Mouse (Mus musculus): ENCODE measurements around the gene Capn11. TPM values are rescaled to one million over a fixed set of nuclear protein-coding genes. Genes with fewer than 3 reads are reported as not detected.

Gene Capn11
- polyA plus RNA-seq, 1 experiment from 2014 or later: 0.26 TPM

- Histone ChIP-seq H3K4me3 (no peak overlapping the region), H3K9ac (no peak overlapping the region), H3K27me3 (no peaks in the 10 kb centered on the region), H3K27ac (no peak overlapping the region), H3K4me2 (no peak overlapping the region), H3K9me3 (replicated peaks) (no peaks in the 10 kb centered on the region), H3K4me1 (replicated peaks) (peaks cover 12% of the 10 kb centered on the region), H3K36me3 (no peaks in the 10 kb centered on the region)
- 79% methylated on average over 4 of the region's 4 CpGs for WGBS
- ATAC-seq (replicated peaks; ENCODE audit: insufficient number of reproducible peaks, insufficient read depth, low FRiP score, low read depth): no peak
These were observed 50.7 kb downstream of the Capn11 start for GRCm38 (mm10) chr17:45608396-45608795.

- Histone ChIP-seq H3K4me2 (no peak overlapping the region), H3K9ac (no peak overlapping the region), H3K27me3 (0 out of 2 replicates have a peak, but pooled peaks cover 1% of the 10 kb centered on the region), H3K4me1 (replicated peaks) (peaks cover 12% of the 10 kb centered on the region), H3K36me3 (no peaks in the 10 kb centered on the region), H3K27ac (no peak overlapping the region), H3K4me3 (no peak overlapping the region), H3K9me3 (replicated peaks) (no peaks in the 10 kb centered on the region)
- WGBS: 78% methylated on average over 15 of the region's 15 CpGs
- ATAC-seq (replicated peaks; ENCODE audit: insufficient number of reproducible peaks, insufficient read depth, low FRiP score, low read depth): no peak
These were observed 51.9 kb downstream of the Capn11 start for GRCm38 (mm10) chr17:45606992-45607879.

GRCm38 (mm10) chr17:45602984-45603383 is 56.1 kb downstream of the Capn11 start:
- H3K27me3 ChIP-seq: 0 out of 2 replicates have a peak, but pooled peaks cover 13% of the 10 kb centered on the region
- H3K27ac ChIP-seq: no peak overlapping the region
- WGBS: 82% methylated on average over 3 of the region's 3 CpGs
- no peaks in the 10 kb centered on the region for H3K9me3 ChIP-seq (replicated peaks)
- no peak for ATAC-seq (replicated peaks; ENCODE audit: insufficient number of reproducible peaks, insufficient read depth, low FRiP score, low read depth)
- no peak overlapping the region for H3K9ac ChIP-seq
- H3K4me3 ChIP-seq: no peak overlapping the region
- peaks cover 24% of the 10 kb centered on the region for H3K4me1 ChIP-seq (replicated peaks)
- H3K4me2 ChIP-seq: no peak overlapping the region
- H3K36me3 ChIP-seq: no peaks in the 10 kb centered on the region

GRCm38 (mm10) chr17:45601877-45602304 is 57.2 kb downstream of the Capn11 start, which contains the start of gene Mymx:
Gene Mymx (minus strand): TSS chr17:45602102.
- no peak for ATAC-seq (replicated peaks; ENCODE audit: insufficient number of reproducible peaks, insufficient read depth, low FRiP score, low read depth)
- peak within 1 kb of the TSS; percentile 40 for H3K4me2 ChIP-seq
- 50% methylated on average over 6 of the region's 6 CpGs for WGBS
- H3K36me3 ChIP-seq: no peaks in the 10 kb centered on the region
- no peaks in the 10 kb centered on the region for H3K9me3 ChIP-seq (replicated peaks)
- no peak within 1 kb of the TSS for H3K9ac ChIP-seq
- H3K27ac ChIP-seq: 0 out of 2 replicates have a peak within 1 kb of the TSS, but pooled peaks have one; percentile 24
- H3K27me3 ChIP-seq: 0 out of 2 replicates have a peak, but pooled peaks cover 13% of the 10 kb centered on the region
- H3K4me3 ChIP-seq: no peak within 1 kb of the TSS
- H3K4me1 ChIP-seq (replicated peaks): peaks cover 29% of the 10 kb centered on the region

GRCm38 (mm10) chr17:45601325-45601724 is 57.8 kb downstream of the Capn11 start:
- Histone ChIP-seq H3K9ac (no peak overlapping the region), H3K4me1 (replicated peaks) (peaks cover 34% of the 10 kb centered on the region), H3K9me3 (replicated peaks) (no peaks in the 10 kb centered on the region), H3K27me3 (0 out of 2 replicates have a peak, but pooled peaks cover 13% of the 10 kb centered on the region), H3K27ac (0 out of 2 replicates have a peak overlapping the region, but pooled peaks have one; percentile 24), H3K4me2 (peak overlapping the region; percentile 40), H3K4me3 (no peak overlapping the region), H3K36me3 (no peaks in the 10 kb centered on the region)
- WGBS: 18% methylated on average over 22 of the region's 22 CpGs
- ATAC-seq (replicated peaks; ENCODE audit: insufficient number of reproducible peaks, insufficient read depth, low FRiP score, low read depth): no peak

GRCm38 (mm10) chr17:45600267-45600666 is 58.9 kb downstream of the Capn11 start:
- no peak overlapping the region for H3K4me3 ChIP-seq
- no peaks in the 10 kb centered on the region for H3K9me3 ChIP-seq (replicated peaks)
- peaks cover 44% of the 10 kb centered on the region for H3K4me1 ChIP-seq (replicated peaks)
- H3K27ac ChIP-seq: no peak overlapping the region
- no peak overlapping the region for H3K4me2 ChIP-seq
- no peak for ATAC-seq (replicated peaks; ENCODE audit: insufficient number of reproducible peaks, insufficient read depth, low FRiP score, low read depth)
- 0 out of 2 replicates have a peak, but pooled peaks cover 13% of the 10 kb centered on the region for H3K27me3 ChIP-seq
- WGBS: 69% methylated on average over 8 of the region's 8 CpGs
- H3K36me3 ChIP-seq: no peaks in the 10 kb centered on the region
- no peak overlapping the region for H3K9ac ChIP-seq

DNA sequence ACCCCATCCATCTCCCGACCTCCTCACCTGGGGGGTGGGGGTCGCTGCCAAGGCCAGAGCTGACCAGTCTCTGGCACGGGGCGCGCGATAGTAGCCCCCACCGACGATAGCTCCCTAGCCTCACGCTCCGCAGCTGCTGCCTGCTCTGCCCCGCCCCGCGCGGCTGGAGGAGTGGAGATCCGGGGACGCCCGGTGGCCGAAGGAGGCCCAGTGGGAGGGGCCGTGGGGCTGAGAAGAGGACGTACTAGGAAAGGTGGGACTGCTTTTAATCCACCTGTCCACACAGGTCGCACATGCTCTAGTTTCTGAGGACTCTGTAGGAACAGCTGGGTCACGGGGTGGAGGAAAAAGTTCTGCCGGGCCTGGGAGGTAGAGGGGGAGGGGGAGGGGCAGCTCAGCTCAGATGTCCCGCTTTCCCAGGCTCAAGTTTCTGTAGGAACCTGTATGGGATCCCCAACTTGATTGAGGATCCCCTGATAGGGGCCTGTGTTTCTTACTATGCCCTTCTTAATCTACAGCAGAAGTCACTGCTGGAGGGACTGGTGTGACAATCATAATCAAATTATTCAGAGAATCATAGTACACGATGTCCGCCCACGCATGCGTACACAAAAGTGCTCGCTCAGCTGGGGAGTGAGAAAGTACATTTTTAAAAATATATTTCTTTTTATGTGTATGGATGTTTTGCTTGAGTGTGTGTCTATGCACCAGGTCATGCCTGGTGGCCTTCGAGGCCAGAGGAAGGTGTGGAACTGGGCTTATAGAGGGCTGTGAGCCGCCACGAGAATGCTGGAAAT is 59.5 kb downstream of the Capn11 start, which contains the start of gene Slc29a1:
Gene Slc29a1 (minus strand): TSS at position 161 of the 797 bp plus-strand sequence.
- ATAC-seq (replicated peaks; ENCODE audit: insufficient number of reproducible peaks, insufficient read depth, low FRiP score, low read depth): no peak

DNA sequence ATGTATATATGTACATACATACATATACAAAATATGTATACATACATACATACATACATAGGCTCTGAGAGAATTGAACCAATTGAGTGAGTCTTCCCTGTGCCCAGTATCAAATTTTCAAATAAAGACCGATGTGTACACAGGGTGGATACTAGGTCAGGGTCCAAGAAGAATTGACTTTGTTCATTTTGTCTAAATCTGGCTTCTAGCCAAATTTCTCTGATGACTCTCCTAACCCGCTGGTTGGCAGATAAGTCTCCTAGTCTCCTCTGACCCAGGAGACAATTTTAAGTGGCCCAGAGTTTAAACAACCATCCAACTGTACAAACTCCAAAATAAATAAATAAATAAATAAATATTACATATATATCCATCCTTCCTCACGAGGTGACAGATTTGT is 60.2 kb downstream of the Capn11 start:
- H3K4me3 ChIP-seq: peak overlapping the region; percentile 49
- H3K36me3 ChIP-seq: no peaks in the 10 kb centered on the region
- no peak for ATAC-seq (replicated peaks; ENCODE audit: insufficient number of reproducible peaks, insufficient read depth, low FRiP score, low read depth)
- peak overlapping the region; percentile 85 for H3K4me2 ChIP-seq
- no peak overlapping the region for H3K27ac ChIP-seq
- peak overlapping the region; percentile 60; the same call in 1 of the 2 replicates for H3K9ac ChIP-seq
- H3K27me3 ChIP-seq: 0 out of 2 replicates have a peak, but pooled peaks cover 13% of the 10 kb centered on the region
- H3K4me1 ChIP-seq (replicated peaks): peaks cover 58% of the 10 kb centered on the region
- H3K9me3 ChIP-seq (replicated peaks): no peaks in the 10 kb centered on the region
- WGBS: 47% methylated on average over 3 of the region's 3 CpGs

More for the DNA sequence above, 59.5 kb downstream of the Capn11 start, which contains the start of gene Slc29a1:
- H3K9ac ChIP-seq: peak within 1 kb of the TSS; percentile 60
- H3K4me2 ChIP-seq: peak within 1 kb of the TSS; percentile 85
- no peaks in the 10 kb centered on the region for H3K9me3 ChIP-seq (replicated peaks)
- H3K4me3 ChIP-seq: peak within 1 kb of the TSS; percentile 49
- H3K4me1 ChIP-seq (replicated peaks): peaks cover 51% of the 10 kb centered on the region
- 18% methylated on average over 32 of the region's 32 CpGs for WGBS
- no peaks in the 10 kb centered on the region for H3K36me3 ChIP-seq
- H3K27me3 ChIP-seq: 0 out of 2 replicates have a peak, but pooled peaks cover 13% of the 10 kb centered on the region
- no peak within 1 kb of the TSS for H3K27ac ChIP-seq

GRCm38 (mm10) chr17:45598376-45598775 is 60.7 kb downstream of the Capn11 start:
- H3K9ac ChIP-seq: no peak overlapping the region
- H3K36me3 ChIP-seq: no peaks in the 10 kb centered on the region
- no peak overlapping the region for H3K4me2 ChIP-seq
- H3K27ac ChIP-seq: no peak overlapping the region
- ATAC-seq (replicated peaks; ENCODE audit: insufficient number of reproducible peaks, insufficient read depth, low FRiP score, low read depth): no peak
- peaks cover 13% of the 10 kb centered on the region; the same call in 1 of the 2 replicates for H3K27me3 ChIP-seq
- no peaks in the 10 kb centered on the region for H3K9me3 ChIP-seq (replicated peaks)
- H3K4me1 ChIP-seq (replicated peaks): peaks cover 63% of the 10 kb centered on the region
- no peak overlapping the region for H3K4me3 ChIP-seq
- WGBS: 92% methylated on average over 2 of the region's 2 CpGs

DNA sequence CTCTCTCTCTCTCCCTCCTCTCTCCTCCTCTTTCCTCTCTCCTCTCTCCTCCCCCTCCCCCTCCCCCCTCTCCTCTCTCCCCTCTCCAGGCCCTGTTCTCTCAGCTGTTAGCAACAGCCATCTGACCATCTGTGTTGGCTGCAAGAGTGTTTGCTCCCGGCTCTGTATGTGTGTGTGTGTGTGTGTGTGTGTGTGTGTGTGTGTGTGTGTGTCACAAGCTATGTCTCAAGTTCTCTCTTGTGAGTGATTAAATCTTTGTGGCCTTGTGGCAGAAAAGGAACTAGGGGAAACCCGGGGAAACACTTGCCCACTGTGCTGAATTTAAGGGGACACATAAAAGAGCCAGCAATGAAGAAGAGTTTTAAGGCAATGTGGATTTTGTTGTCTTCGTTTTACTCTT is 61.3 kb downstream of the Capn11 start:
- Histone ChIP-seq H3K4me2 (no peak overlapping the region), H3K9ac (no peak overlapping the region), H3K27ac (no peak overlapping the region), H3K36me3 (no peaks in the 10 kb centered on the region), H3K4me3 (no peak overlapping the region), H3K9me3 (replicated peaks) (no peaks in the 10 kb centered on the region), H3K4me1 (replicated peaks) (peaks cover 69% of the 10 kb centered on the region), H3K27me3 (peaks cover 13% of the 10 kb centered on the region; the same call in 1 of the 2 replicates)
- WGBS: 47% methylated on average over 3 of the region's 3 CpGs
- ATAC-seq (replicated peaks; ENCODE audit: insufficient number of reproducible peaks, insufficient read depth, low FRiP score, low read depth): no peak

All from heart, embryonic 15.5 days (tissue).